Mouse (Mus musculus): ENCODE measurements at regions not wholly inside any gene's neighbourhood (a gene's known extent, or its start where the extent isn't known, plus 50 kb on each side); places are given as distances from the start of the nearest gene placed in this dataset.
A peak's percentile ranks its signal among the peaks of the same experiment; 100 is the strongest.

GRCm38 (mm10) chr1:163190841-163191240, 105.4 kb upstream of the Mroh9 start:
- no peak overlapping the region for H3K4me3 ChIP-seq (replicated peaks)
- ATAC-seq (ENCODE audit: insufficient number of reproducible peaks, insufficient read depth, low FRiP score, low TSS enrichment, low read depth), result no peak
- 0 out of 2 replicates have a peak, but pooled peaks cover under 1% of the 10 kb centered on the region for H3K4me1 ChIP-seq (replicated peaks)
- H3K36me3 ChIP-seq, result no peaks in the 10 kb centered on the region
- H3K9me3 ChIP-seq, result no peaks in the 10 kb centered on the region
- H3K27ac ChIP-seq, result no peak overlapping the region
- WGBS, result 19% methylated on average over 2 of the region's 2 CpGs
- H3K27me3 ChIP-seq, result no peaks in the 10 kb centered on the region
- no peak overlapping the region for H3K9ac ChIP-seq (replicated peaks)
- H3K4me2 ChIP-seq, result no peak overlapping the region

- Histone ChIP-seq H3K27me3 (no peaks in the 10 kb centered on the region), H3K4me3 (replicated peaks) (no peak overlapping the region), H3K4me1 (replicated peaks) (peaks cover 11% of the 10 kb centered on the region; the same call in 1 of the 2 replicates), H3K36me3 (no peaks in the 10 kb centered on the region), H3K27ac (no peak overlapping the region), H3K9me3 (no peaks in the 10 kb centered on the region), H3K4me2 (no peak overlapping the region), H3K9ac (replicated peaks) (no peak overlapping the region)
- no peak for ATAC-seq (ENCODE audit: insufficient number of reproducible peaks, insufficient read depth, low FRiP score, low TSS enrichment, low read depth)
- 75% methylated on average over 2 of the region's 2 CpGs for WGBS
These were observed 96.4 kb upstream of the Mroh9 start for GRCm38 (mm10) chr1:163181851-163182250.

- ATAC-seq (ENCODE audit: insufficient number of reproducible peaks, insufficient read depth, low FRiP score, low TSS enrichment, low read depth), result no peak
- Histone ChIP-seq H3K27ac (no peak overlapping the region), H3K4me1 (replicated peaks) (no peaks in the 10 kb centered on the region), H3K36me3 (no peaks in the 10 kb centered on the region), H3K27me3 (no peaks in the 10 kb centered on the region), H3K4me2 (no peak overlapping the region), H3K4me3 (replicated peaks) (no peak overlapping the region), H3K9ac (replicated peaks) (no peak overlapping the region), H3K9me3 (no peaks in the 10 kb centered on the region)
- 4% methylated on average over 3 of the region's 3 CpGs for WGBS
These were observed 91.5 kb upstream of the Mroh9 start for GRCm38 (mm10) chr1:163177011-163177410.

GRCm38 (mm10) chr1:163167051-163167450, 81.6 kb upstream of the Mroh9 start:
- no peak for ATAC-seq (ENCODE audit: insufficient number of reproducible peaks, insufficient read depth, low FRiP score, low TSS enrichment, low read depth)
- Histone ChIP-seq H3K9ac (replicated peaks) (no peak overlapping the region), H3K27me3 (no peaks in the 10 kb centered on the region), H3K4me3 (replicated peaks) (no peak overlapping the region), H3K4me2 (no peak overlapping the region), H3K4me1 (replicated peaks) (no peaks in the 10 kb centered on the region), H3K9me3 (peaks cover 13% of the 10 kb centered on the region; the same call in 1 of the 2 replicates), H3K36me3 (no peaks in the 10 kb centered on the region), H3K27ac (no peak overlapping the region)

- Histone ChIP-seq H3K9ac (replicated peaks) (no peak overlapping the region), H3K4me3 (replicated peaks) (no peak overlapping the region), H3K36me3 (no peaks in the 10 kb centered on the region), H3K4me1 (replicated peaks) (peaks cover 9% of the 10 kb centered on the region; the same call in 1 of the 2 replicates), H3K27me3 (no peaks in the 10 kb centered on the region), H3K4me2 (no peak overlapping the region), H3K27ac (no peak overlapping the region), H3K9me3 (no peaks in the 10 kb centered on the region)
- WGBS, result 42% methylated on average over 2 of the region's 2 CpGs
- ATAC-seq (ENCODE audit: insufficient number of reproducible peaks, insufficient read depth, low FRiP score, low TSS enrichment, low read depth), result no peak
These were observed 78.2 kb upstream of the Mroh9 start for GRCm38 (mm10) chr1:163163636-163164035.

- 18% methylated on average over 3 of the region's 3 CpGs for WGBS
- peaks cover 15% of the 10 kb centered on the region; the same call in 1 of the 2 replicates for H3K4me1 ChIP-seq (replicated peaks)
- no peaks in the 10 kb centered on the region for H3K36me3 ChIP-seq
- H3K9me3 ChIP-seq, result no peaks in the 10 kb centered on the region
- H3K4me3 ChIP-seq (replicated peaks), result no peak overlapping the region
- no peak overlapping the region for H3K9ac ChIP-seq (replicated peaks)
- no peaks in the 10 kb centered on the region for H3K27me3 ChIP-seq
- no peak overlapping the region for H3K27ac ChIP-seq
- ATAC-seq (ENCODE audit: insufficient number of reproducible peaks, insufficient read depth, low FRiP score, low TSS enrichment, low read depth), result no peak
- no peak overlapping the region for H3K4me2 ChIP-seq
These were observed 74.4 kb upstream of the Mroh9 start for GRCm38 (mm10) chr1:163159911-163160310.

- 40% methylated on average over 5 of the region's 5 CpGs for WGBS
- Histone ChIP-seq H3K4me2 (no peak overlapping the region), H3K9ac (replicated peaks) (no peak overlapping the region), H3K36me3 (no peaks in the 10 kb centered on the region), H3K27me3 (no peaks in the 10 kb centered on the region), H3K4me1 (replicated peaks) (peaks cover 15% of the 10 kb centered on the region; the same call in 1 of the 2 replicates), H3K4me3 (replicated peaks) (no peak overlapping the region), H3K27ac (no peak overlapping the region), H3K9me3 (no peaks in the 10 kb centered on the region)
- ATAC-seq (ENCODE audit: insufficient number of reproducible peaks, insufficient read depth, low FRiP score, low TSS enrichment, low read depth), result no peak
These were observed 73.0 kb upstream of the Mroh9 start for GRCm38 (mm10) chr1:163158491-163158890.

- H3K27me3 ChIP-seq, result peaks cover 3% of the 10 kb centered on the region; the same call in 1 of the 2 replicates
- no peak overlapping the region for H3K27ac ChIP-seq
- H3K4me3 ChIP-seq (replicated peaks), result no peak overlapping the region; the same call in 1 of the 2 replicates
- ATAC-seq (ENCODE audit: insufficient number of reproducible peaks, insufficient read depth, low FRiP score, low TSS enrichment, low read depth), result peak; percentile 81
- H3K4me2 ChIP-seq, result peak overlapping the region; percentile 45
- WGBS, result 27% methylated on average over 13 of the region's 13 CpGs
- peaks cover 5% of the 10 kb centered on the region for H3K4me1 ChIP-seq (replicated peaks)
- no peaks in the 10 kb centered on the region for H3K36me3 ChIP-seq
- H3K9me3 ChIP-seq, result no peaks in the 10 kb centered on the region
- H3K9ac ChIP-seq (replicated peaks), result no peak overlapping the region
These were observed 64.9 kb upstream of the Mroh9 start for GRCm38 (mm10) chr1:163150203-163150855.

- no peak overlapping the region for H3K9ac ChIP-seq (replicated peaks)
- H3K36me3 ChIP-seq, result no peaks in the 10 kb centered on the region
- no peak overlapping the region for H3K4me3 ChIP-seq (replicated peaks)
- 80% methylated on average over 1 of the region's 1 CpGs for WGBS
- no peak overlapping the region for H3K27ac ChIP-seq
- peaks cover 3% of the 10 kb centered on the region; the same call in 1 of the 2 replicates for H3K27me3 ChIP-seq
- ATAC-seq (ENCODE audit: insufficient number of reproducible peaks, insufficient read depth, low FRiP score, low TSS enrichment, low read depth), result no peak
- H3K9me3 ChIP-seq, result no peaks in the 10 kb centered on the region
- no peaks in the 10 kb centered on the region; the same call in 1 of the 2 replicates for H3K4me1 ChIP-seq (replicated peaks)
- no peak overlapping the region for H3K4me2 ChIP-seq
These were observed 61.2 kb upstream of the Mroh9 start for GRCm38 (mm10) chr1:163146641-163147040.

GRCm38 (mm10) chr1:163143113-163143512, 57.6 kb upstream of the Mroh9 start:
- H3K9ac ChIP-seq (replicated peaks), result no peak overlapping the region
- 0 out of 2 replicates have a peak, but pooled peaks cover 3% of the 10 kb centered on the region for H3K27me3 ChIP-seq
- ATAC-seq (ENCODE audit: insufficient number of reproducible peaks, insufficient read depth, low FRiP score, low TSS enrichment, low read depth), result no peak
- no peaks in the 10 kb centered on the region for H3K4me1 ChIP-seq (replicated peaks)
- WGBS, result 91% methylated on average over 1 of the region's 1 CpGs
- H3K27ac ChIP-seq, result no peak overlapping the region
- H3K36me3 ChIP-seq, result no peaks in the 10 kb centered on the region
- H3K4me3 ChIP-seq (replicated peaks), result no peak overlapping the region
- no peak overlapping the region for H3K4me2 ChIP-seq
- no peaks in the 10 kb centered on the region for H3K9me3 ChIP-seq

GRCm38 (mm10) chr1:163141471-163141870, 56.0 kb upstream of the Mroh9 start:
- H3K4me3 ChIP-seq (replicated peaks), result no peak overlapping the region
- no peak overlapping the region for H3K4me2 ChIP-seq
- no peak overlapping the region for H3K9ac ChIP-seq (replicated peaks)
- no peaks in the 10 kb centered on the region for H3K27me3 ChIP-seq
- no peaks in the 10 kb centered on the region for H3K9me3 ChIP-seq
- 90% methylated on average over 1 of the region's 1 CpGs for WGBS
- no peaks in the 10 kb centered on the region for H3K36me3 ChIP-seq
- no peak overlapping the region for H3K27ac ChIP-seq
- no peaks in the 10 kb centered on the region for H3K4me1 ChIP-seq (replicated peaks)
- ATAC-seq (ENCODE audit: insufficient number of reproducible peaks, insufficient read depth, low FRiP score, low TSS enrichment, low read depth), result no peak

GRCm38 (mm10) chr1:163138179-163138578, 52.7 kb upstream of the Mroh9 start:
- ATAC-seq (ENCODE audit: insufficient number of reproducible peaks, insufficient read depth, low FRiP score, low TSS enrichment, low read depth), result no peak
- Histone ChIP-seq H3K4me1 (replicated peaks) (no peaks in the 10 kb centered on the region), H3K27ac (no peak overlapping the region), H3K36me3 (no peaks in the 10 kb centered on the region), H3K9me3 (no peaks in the 10 kb centered on the region), H3K27me3 (no peaks in the 10 kb centered on the region), H3K4me2 (no peak overlapping the region), H3K9ac (replicated peaks) (no peak overlapping the region), H3K4me3 (replicated peaks) (no peak overlapping the region)
- WGBS, result 67% methylated on average over 1 of the region's 1 CpGs

Measured in limb, embryonic 12.5 days (tissue).